Mouse (Mus musculus): Measurements from ENCODE around the gene St3gal6.

- no peak for TF ChIP-seq CTCF (IDR thresholded peaks at IDR 0.05; ENCODE audit: control insufficient read depth, insufficient read depth, insufficient replicate concordance, low read depth, low read length)
- no peak for TF ChIP-seq POLR2A (IDR thresholded peaks at IDR 0.05; ENCODE audit: control insufficient read depth, low read depth, low read length)
Observed at GRCm38 (mm10) chr16:58499172-58499584, 24.9 kb downstream of the St3gal6 start.

All from testis, adult 2 months (tissue).